Mouse (Mus musculus) intestine, embryonic 16.5 days (tissue): Measurements from ENCODE around the gene Nudt5. TPM values are rescaled to one million over a fixed set of nuclear protein-coding genes. Genes with fewer than 3 reads are reported as not detected.

ENCODE experiments used
- ATAC-seq: fragments of 200-750 bp; cut with Nextera tagmentation; 2 replicates; pipeline ENCODE4 v1.8.0; 2017; ENCODE audit warnings: moderate TSS enrichment, moderate library complexity
- H3K27ac ChIP-seq: fragments of 300-500 bp; sonication (generic); 2 replicates; pipeline ENCODE4 v1.5.1; 2014; ENCODE audit warnings: mild to moderate bottlenecking, low read length
- H3K27me3 ChIP-seq: fragments of 300-500 bp; sonication (generic); replicated peaks from 2 replicates; pipeline ENCODE4 v1.6.1; 2014; ENCODE audit warnings: low read length, control low read depth, mixed read lengths; ENCODE audit not compliant: control insufficient read depth, insufficient read depth
- H3K36me3 ChIP-seq: fragments of 300-500 bp; sonication (generic); 2 replicates; pipeline ENCODE4 v1.6.1; 2014; ENCODE audit warnings: low read length, control low read depth; ENCODE audit not compliant: control insufficient read depth, insufficient read depth
- H3K4me1 ChIP-seq: fragments of 300-500 bp; sonication (generic); 2 replicates; pipeline ENCODE4 v1.6.1; 2014; ENCODE audit warnings: low read length, control low read depth, mixed read lengths; ENCODE audit not compliant: control insufficient read depth, insufficient read depth
- H3K4me2 ChIP-seq: fragments of 300-500 bp; sonication (generic); 2 replicates; pipeline ENCODE4 v1.6.1; 2014; ENCODE audit warnings: low read depth, low read length, control low read depth
- H3K4me3 ChIP-seq: fragments of 300-500 bp; sonication (generic); 2 replicates; pipeline ENCODE4 v1.5.1; 2014; ENCODE audit warnings: mild to moderate bottlenecking, low read length
- H3K9ac ChIP-seq: fragments of 300-500 bp; sonication (generic); 2 replicates; pipeline ENCODE4 v1.6.1; 2014; ENCODE audit warnings: low read depth, low read length
- H3K9me3 ChIP-seq: fragments of 300-500 bp; sonication (generic); 2 replicates; pipeline ENCODE4 v1.6.1; 2016; ENCODE audit warnings: low read length, control low read depth; ENCODE audit not compliant: control insufficient read depth
- WGBS: fragments of 180-500 bp; shearing (Covaris S2); extraction: QIAGEN DNeasy Blood & Tissue Kit; methylation state at CpG from one replicate; pipeline ENCODE4 v1.1.7; 2014; 5-methylcytosine and 5-hydroxymethylcytosine counted together
- polyA plus RNA-seq: library from polyadenylated mRNA; unstranded; fragments of >200 nt; fragmentation: Nextera tagmentation; extraction: Ambion mirVana; gene quantifications from 2 replicates; pipeline ENCODE4 v1.2.1, GENCODE M21; 2015

Nudt5 gene
- polyA plus RNA-seq, 1 experiment from 2014 or later, result 66.8 TPM

DNA sequence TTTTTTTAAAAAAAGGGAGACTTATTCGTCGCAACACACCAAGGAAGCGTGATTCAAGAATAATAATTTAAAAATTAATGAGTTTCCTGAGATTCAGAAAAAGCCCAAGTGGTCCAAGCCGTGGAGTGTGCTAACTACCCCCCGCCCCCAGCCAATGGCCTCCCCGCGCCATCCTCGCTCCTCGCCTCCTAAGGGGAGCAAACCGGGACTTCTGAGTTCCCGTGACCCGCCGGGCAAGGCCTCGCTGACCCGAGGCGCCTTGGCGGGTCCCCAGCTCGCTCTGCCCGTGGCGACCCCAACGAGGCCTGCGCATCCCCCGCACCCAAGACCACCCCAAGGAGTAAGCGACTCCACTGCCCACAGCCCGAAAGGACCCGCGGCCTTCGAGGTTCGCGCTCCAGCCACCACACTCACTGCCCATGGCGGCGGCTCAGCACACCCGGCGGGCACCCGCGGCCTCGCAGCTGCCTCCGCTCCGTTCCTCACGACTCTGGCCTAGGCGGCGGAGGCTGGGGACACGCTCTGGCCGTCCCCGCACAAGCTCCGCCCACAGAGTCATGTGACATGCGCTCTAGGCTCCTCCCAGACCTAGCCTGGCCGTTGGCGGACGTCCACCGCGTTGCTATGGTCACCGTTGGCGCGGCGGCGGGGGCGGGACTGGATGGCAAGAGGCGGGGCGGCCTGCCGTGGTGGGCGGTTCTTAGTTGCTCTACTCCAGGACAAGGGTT lies 50.2 kb downstream of the Nudt5 start, which contains the start of gene Sec61a2:
Sec61a2 (minus strand) TSS at position 590 of the 728 bp plus-strand sequence.
- H3K27me3 ChIP-seq, result no peaks in the 10 kb centered on the region
- H3K9ac ChIP-seq, result peak within 1 kb of the TSS; percentile 96
- H3K4me2 ChIP-seq, result peak within 1 kb of the TSS; percentile 47
- peak within 1 kb of the TSS; percentile 82 for H3K27ac ChIP-seq
- ATAC-seq, result peak; percentile 99
- H3K36me3 ChIP-seq, result no peaks in the 10 kb centered on the region
- H3K9me3 ChIP-seq, result no peaks in the 10 kb centered on the region
- H3K4me3 ChIP-seq, result peak within 1 kb of the TSS; percentile 85
- whole genome bisulfite sequencing, result under 1% methylated on average over 61 of the region's 62 CpGs
- peaks cover 6% of the 10 kb centered on the region; the same call in 1 of the 2 replicates for H3K4me1 ChIP-seq

- H3K4me2 ChIP-seq, result no peak overlapping the region
- no peaks in the 10 kb centered on the region for H3K27me3 ChIP-seq
- no peak overlapping the region for H3K27ac ChIP-seq
- no peak overlapping the region for H3K9ac ChIP-seq
- no peaks in the 10 kb centered on the region for H3K9me3 ChIP-seq
- 64% methylated on average over 5 of the region's 5 CpGs for WGBS
- ATAC-seq, result no peak
- H3K36me3 ChIP-seq, result no peaks in the 10 kb centered on the region
- no peak overlapping the region for H3K4me3 ChIP-seq
- no peaks in the 10 kb centered on the region for H3K4me1 ChIP-seq
These were observed 55.3 kb downstream of the Nudt5 start for GRCm38 (mm10) chr2:5900145-5900544.

DNA sequence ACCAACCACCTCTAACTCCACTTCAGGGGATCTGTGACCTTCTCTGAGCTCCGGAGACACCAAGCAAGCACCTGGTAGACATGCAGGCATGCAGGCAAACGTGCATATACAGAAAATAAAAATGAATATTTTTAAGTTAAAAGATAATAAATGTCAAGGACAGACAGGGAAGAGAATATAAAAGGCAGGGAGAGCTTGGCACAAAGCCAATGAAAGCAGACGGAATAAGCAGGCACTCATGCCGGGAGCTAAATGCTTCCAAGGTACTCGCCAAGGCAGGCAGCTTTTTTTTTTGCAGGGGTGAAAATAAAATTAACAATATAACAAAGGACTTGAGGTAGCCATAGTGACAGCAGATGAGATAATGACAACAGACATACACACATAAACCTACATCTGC lies 61.3 kb downstream of the Nudt5 start:
- WGBS, result 30% methylated on average over 5 of the region's 5 CpGs
- H3K9ac ChIP-seq, result no peak overlapping the region
- no peak overlapping the region for H3K27ac ChIP-seq
- no peaks in the 10 kb centered on the region for H3K27me3 ChIP-seq
- no peaks in the 10 kb centered on the region for H3K36me3 ChIP-seq
- H3K9me3 ChIP-seq, result no peaks in the 10 kb centered on the region
- no peak overlapping the region for H3K4me2 ChIP-seq
- H3K4me1 ChIP-seq, result no peaks in the 10 kb centered on the region
- no peak for ATAC-seq
- H3K4me3 ChIP-seq, result no peak overlapping the region

DNA sequence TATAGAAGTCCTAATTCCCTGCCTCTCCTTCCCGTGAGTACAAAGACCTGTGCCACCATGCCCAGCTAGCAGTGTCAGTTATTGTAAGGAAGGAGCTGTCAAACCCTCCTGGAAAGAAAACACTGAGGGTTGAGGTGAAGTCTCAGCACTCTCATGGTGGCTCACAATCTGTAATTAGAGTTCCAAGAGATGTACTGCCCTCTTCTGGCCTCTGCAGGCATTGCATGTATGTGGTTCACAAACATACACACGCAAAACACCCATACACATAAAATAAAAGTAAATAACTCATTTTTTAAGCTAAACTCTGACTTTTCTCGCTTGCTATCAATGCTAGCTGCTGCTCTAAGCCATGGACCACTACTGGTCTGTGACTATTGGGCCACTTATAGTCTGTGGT lies 61.8 kb downstream of the Nudt5 start:
- Histone ChIP-seq H3K4me1 (no peaks in the 10 kb centered on the region), H3K36me3 (no peaks in the 10 kb centered on the region), H3K27ac (no peak overlapping the region), H3K9me3 (no peaks in the 10 kb centered on the region), H3K4me3 (no peak overlapping the region), H3K27me3 (no peaks in the 10 kb centered on the region), H3K4me2 (no peak overlapping the region), H3K9ac (no peak overlapping the region)
- no peak for ATAC-seq
- WGBS, result 59% methylated on average over 3 of the region's 3 CpGs

DNA sequence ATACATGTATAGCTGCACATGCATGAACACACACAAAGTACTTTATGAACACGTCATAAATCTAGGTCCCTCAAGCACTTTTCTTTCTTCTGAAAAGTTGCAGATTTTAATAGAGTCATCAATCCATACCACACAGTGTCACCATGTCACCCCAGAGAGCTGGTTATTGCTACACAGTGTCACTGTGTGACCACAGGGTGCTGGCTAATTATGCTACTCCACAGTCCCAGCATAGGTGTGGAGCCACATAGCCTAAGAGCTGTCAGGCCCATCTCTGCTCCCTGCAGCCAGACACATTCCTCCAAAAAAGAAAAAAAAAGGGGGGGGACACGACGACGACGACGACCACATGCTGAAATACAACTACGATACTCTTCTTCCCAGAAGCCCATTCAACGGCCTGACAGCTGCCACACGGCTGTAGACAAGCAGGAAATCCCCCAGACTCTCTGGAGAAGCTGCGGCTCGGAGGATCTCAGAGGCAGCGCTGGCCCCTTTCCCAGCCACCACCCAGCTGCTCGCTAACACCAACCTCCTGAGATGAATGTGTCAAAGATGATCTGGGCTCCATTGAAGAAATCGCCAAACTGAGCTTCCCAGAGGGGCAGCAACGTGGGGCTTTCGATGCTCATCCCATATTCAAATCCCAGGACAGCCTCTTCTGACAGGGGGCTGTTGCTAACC lies 66.6 kb downstream of the Nudt5 start:
- 55% methylated on average over 16 of the region's 16 CpGs for WGBS
- H3K4me2 ChIP-seq, result no peak overlapping the region
- no peaks in the 10 kb centered on the region for H3K4me1 ChIP-seq
- H3K27ac ChIP-seq, result no peak overlapping the region
- no peaks in the 10 kb centered on the region for H3K9me3 ChIP-seq
- ATAC-seq, result no peak
- H3K9ac ChIP-seq, result no peak overlapping the region
- H3K27me3 ChIP-seq, result no peaks in the 10 kb centered on the region
- 0 out of 2 replicates have a peak, but pooled peaks cover 2% of the 10 kb centered on the region for H3K36me3 ChIP-seq
- H3K4me3 ChIP-seq, result no peak overlapping the region

Other genes starting within 250 kb of the Nudt5 start
- 23.1 and 27.0 TPM in 2 replicates for gene Camk1d, start 130.5 kb upstream of the Nudt5 start, polyA plus RNA-seq
- gene Cdc123, start 145 bp downstream of the Nudt5 start, polyA plus RNA-seq, result 208 and 227 TPM in 2 replicates
- gene Gm13199, start 17.9 kb downstream of the Nudt5 start, polyA plus RNA-seq, result 0.77 and 0.84 TPM in 2 replicates
- 55.7 and 61.8 TPM in 2 replicates for gene Sec61a2, start 50.4 kb downstream of the Nudt5 start, polyA plus RNA-seq
- gene Dhtkd1, start 97.8 kb downstream of the Nudt5 start, polyA plus RNA-seq, result 2.3 and 2.4 TPM in 2 replicates
- gene Upf2, start 106.5 kb downstream of the Nudt5 start, polyA plus RNA-seq, result 7.2 and 7.9 TPM in 2 replicates